Mouse (Mus musculus): ENCODE data around the gene Zcchc14.

DNA sequence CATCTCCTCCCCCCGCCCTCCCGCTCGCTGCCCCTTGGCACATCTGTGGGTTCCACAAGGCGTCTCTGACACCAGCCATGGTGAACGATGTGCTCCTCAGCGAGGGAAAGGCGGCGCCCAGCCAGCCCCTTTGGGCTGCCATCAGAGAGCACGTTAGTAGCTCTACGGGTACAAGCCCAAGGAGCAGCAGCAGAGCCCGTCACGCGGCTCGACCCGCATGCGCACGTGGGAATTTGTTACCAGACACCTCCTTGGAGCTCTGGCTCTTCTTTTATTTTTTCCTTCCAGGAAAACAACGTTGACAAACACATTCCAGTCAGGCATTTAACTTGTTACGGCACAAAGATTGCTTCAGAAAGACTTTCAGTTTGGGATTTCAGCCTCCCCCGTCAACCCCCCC, 23.0 kb upstream of the Zcchc14 start:
- no peak for TF ChIP-seq CTCF (IDR thresholded peaks at IDR 0.05; ENCODE audit: low read depth)
- no peak for TF ChIP-seq EP300 (IDR thresholded peaks at IDR 0.05; ENCODE audit: low read depth)
